Mouse (Mus musculus) olfactory bulb, adult 2 months (tissue): Measurements from ENCODE around the gene Cst9. TPM values are rescaled to one million over a fixed set of nuclear protein-coding genes. Genes with fewer than 3 reads are reported as not detected.

Experiments used
- H3K27ac ChIP-seq: fragments of 200-500 bp; 2 replicates; pipeline ENCODE4 v1.5.1; 2012; ENCODE audit warnings: low read depth, low read length; ENCODE audit not compliant: insufficient read depth
- H3K4me1 ChIP-seq: fragments of 200-500 bp; 2 replicates; pipeline ENCODE4 v1.6.1; 2012; ENCODE audit warnings: low read length; ENCODE audit not compliant: control insufficient read depth, insufficient read depth
- H3K4me3 ChIP-seq: fragments of 200-500 bp; 2 replicates; pipeline ENCODE4 v1.5.1; 2012; ENCODE audit warnings: mild to moderate bottlenecking, low read depth, low read length, moderate library complexity; ENCODE audit not compliant: insufficient read depth
- CTCF ChIP-seq: fragments of 200-500 bp; IDR thresholded peaks from 2 replicates; pipeline ENCODE4 v1.5.1; 2012; ENCODE audit warnings: low read depth, mild to moderate bottlenecking, low read length, moderate library complexity; ENCODE audit not compliant: insufficient read depth
- POLR2A ChIP-seq: fragments of 200-500 bp; IDR thresholded peaks from 2 replicates; pipeline ENCODE4 v1.6.1; 2012; ENCODE audit warnings: mild to moderate bottlenecking, low read depth, low read length, moderate library complexity; ENCODE audit not compliant: insufficient read depth
- WGBS: fragments of 180-500 bp; shearing (Covaris S2); methylation state at CpG from one replicate; pipeline ENCODE4 v1.1.7; 2018; 5-methylcytosine and 5-hydroxymethylcytosine counted together
- polyA plus RNA-seq: library from polyadenylated mRNA; stranded (reverse); fragments of >200 nt; gene quantifications from 2 replicates; pipeline ENCODE4 v1.2.4, GENCODE M21; 2012; ENCODE audit warnings: low replicate concordance; ENCODE audit not compliant: missing spikeins, insufficient read depth, insufficient read length

Cst9 gene
- polyA plus RNA-seq, 1 experiment = not detected

- Histone ChIP-seq H3K4me3 (no peak overlapping the region), H3K27ac (no peak overlapping the region), H3K4me1 (no peaks in the 10 kb centered on the region)
- WGBS = 25% methylated on average over 8 of the region's 8 CpGs
- TF ChIP-seq POLR2A = no peak
- TF ChIP-seq CTCF = no peak
Observed at GRCm38 (mm10) chr2:148851116-148851906, 16.4 kb downstream of the Cst9 start.

GRCm38 (mm10) chr2:148856630-148857400 is 21.9 kb downstream of the Cst9 start:
- Histone ChIP-seq H3K27ac (no peak overlapping the region), H3K4me3 (no peak overlapping the region), H3K4me1 (no peaks in the 10 kb centered on the region)
- TF ChIP-seq POLR2A (no peak), CTCF (no peak)
- 66% methylated on average over 8 of the region's 8 CpGs for WGBS

- Histone ChIP-seq H3K4me1 (no peaks in the 10 kb centered on the region), H3K27ac (no peak overlapping the region), H3K4me3 (no peak overlapping the region)
- TF ChIP-seq POLR2A (no peak), CTCF (no peak)
- 29% methylated on average over 4 of the region's 4 CpGs for WGBS
Observed at GRCm38 (mm10) chr2:148857506-148857905, 22.6 kb downstream of the Cst9 start.

DNA sequence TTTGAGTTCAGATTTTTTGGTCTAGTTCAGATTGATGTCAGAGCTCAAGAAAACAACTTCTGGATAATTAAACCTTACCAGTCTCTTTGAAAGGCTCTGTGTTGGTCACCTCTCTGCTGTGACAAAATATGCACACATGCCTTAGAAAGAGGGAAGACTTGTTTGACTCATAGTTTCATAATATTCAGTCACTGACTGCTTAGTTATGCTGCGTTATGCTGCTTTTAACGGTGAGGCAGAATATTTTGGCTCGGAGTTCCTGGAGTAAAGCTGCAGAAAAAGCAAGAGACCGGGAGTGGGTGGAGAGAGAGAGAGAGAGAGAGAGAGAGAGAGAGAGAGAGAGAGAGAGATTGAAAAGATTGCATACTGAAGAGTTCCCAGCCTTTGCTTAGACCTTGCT is 26.0 kb downstream of the Cst9 start:
- H3K4me1 ChIP-seq = peaks cover 3% of the 10 kb centered on the region; the same call in 1 of the 2 replicates
- 27% methylated on average over 4 of the region's 4 CpGs for WGBS
- no peak overlapping the region for H3K4me3 ChIP-seq
- H3K27ac ChIP-seq = peak overlapping the region; percentile 20; the same call in 1 of the 2 replicates
- no peak for TF ChIP-seq POLR2A
- no peak for TF ChIP-seq CTCF

DNA sequence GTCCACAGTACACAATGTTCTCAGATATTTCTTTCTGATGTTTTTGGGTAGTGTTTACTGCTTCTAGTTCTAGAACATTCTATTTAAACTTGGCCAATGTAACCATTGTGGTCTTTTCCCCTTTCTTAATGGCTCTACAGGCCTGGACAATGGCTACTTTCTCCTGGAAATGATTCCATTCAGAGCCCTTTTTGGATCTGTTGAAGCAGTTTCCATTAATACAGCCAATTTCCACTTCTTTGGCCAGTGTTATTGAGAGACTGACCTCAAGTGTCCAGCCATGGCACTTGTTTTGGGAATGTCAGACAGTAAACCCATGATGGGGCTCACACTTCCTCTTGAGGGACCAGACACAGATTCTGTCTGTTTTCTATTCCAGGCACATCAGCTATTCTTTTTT is 26.7 kb downstream of the Cst9 start:
- Histone ChIP-seq H3K27ac (no peak overlapping the region), H3K4me3 (no peak overlapping the region), H3K4me1 (peaks cover 3% of the 10 kb centered on the region; the same call in 1 of the 2 replicates)
- no peak for TF ChIP-seq CTCF
- no peak for TF ChIP-seq POLR2A

DNA sequence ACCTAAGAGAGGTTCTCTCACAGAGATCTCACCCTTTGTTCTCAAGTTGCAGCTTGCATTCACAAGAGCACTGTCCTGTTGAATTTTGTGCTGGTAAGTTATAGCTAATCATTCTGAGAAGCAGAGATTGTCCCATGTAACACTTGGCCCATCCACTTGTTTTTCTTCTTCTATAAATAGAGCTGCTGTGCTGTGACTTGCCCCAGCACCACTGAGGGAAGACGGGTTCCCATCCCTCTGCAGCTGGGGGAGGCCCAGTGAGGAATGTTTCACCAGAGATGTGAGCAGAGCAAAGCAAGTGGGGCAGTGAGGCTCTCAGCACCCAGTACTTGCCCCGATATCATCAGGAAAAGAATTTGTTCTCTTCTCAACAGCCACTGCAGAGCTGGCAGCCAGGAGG is 30.0 kb downstream of the Cst9 start, which contains the start of gene 9230104L09Rik:
9230104L09Rik (minus strand) TSS at position 73 of the 400 bp plus-strand sequence.
- Histone ChIP-seq H3K4me1 (peaks cover 3% of the 10 kb centered on the region; the same call in 1 of the 2 replicates), H3K4me3 (no peak within 1 kb of the TSS), H3K27ac (no peak within 1 kb of the TSS)
- WGBS = 47% methylated on average over 2 of the region's 2 CpGs
- TF ChIP-seq POLR2A (no peak), CTCF (no peak)

GRCm38 (mm10) chr2:148868959-148869358 is 34.0 kb downstream of the Cst9 start:
- Histone ChIP-seq H3K4me1 (peaks cover 7% of the 10 kb centered on the region; the same call in 1 of the 2 replicates), H3K4me3 (no peak overlapping the region), H3K27ac (no peak overlapping the region)
- TF ChIP-seq CTCF = no peak
- TF ChIP-seq POLR2A = no peak
- 65% methylated on average over 1 of the region's 1 CpGs for WGBS

DNA sequence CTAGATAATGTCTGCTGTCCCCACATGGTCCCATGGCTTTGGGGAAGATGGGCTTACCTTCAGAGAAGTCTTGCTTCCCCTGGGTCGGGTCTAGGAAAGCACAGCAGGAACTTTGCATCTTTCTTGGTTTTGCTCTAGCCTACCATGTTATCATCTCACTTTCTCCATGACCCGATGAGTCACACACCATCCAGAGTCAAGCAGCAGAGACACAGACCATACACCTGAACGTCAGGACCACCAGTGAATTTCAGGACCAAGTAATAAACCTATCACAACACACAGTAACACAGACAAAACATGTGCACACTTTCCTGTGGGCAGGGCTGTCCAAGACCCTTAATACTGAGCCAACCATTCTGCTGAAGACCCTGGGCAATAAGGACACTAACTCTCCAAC is 35.6 kb downstream of the Cst9 start:
- Histone ChIP-seq H3K4me3 (no peak overlapping the region), H3K4me1 (peaks cover 7% of the 10 kb centered on the region; the same call in 1 of the 2 replicates), H3K27ac (no peak overlapping the region)
- TF ChIP-seq CTCF = no peak
- TF ChIP-seq POLR2A = no peak
- 80% methylated on average over 3 of the region's 3 CpGs for whole genome bisulfite sequencing

GRCm38 (mm10) chr2:148872860-148873259 is 37.9 kb downstream of the Cst9 start:
- WGBS = 45% methylated on average over 4 of the region's 4 CpGs
- TF ChIP-seq CTCF (no peak), POLR2A (no peak)
- H3K4me1 ChIP-seq = peaks cover 7% of the 10 kb centered on the region; the same call in 1 of the 2 replicates
- peak overlapping the region; percentile 29 for H3K4me3 ChIP-seq
- H3K27ac ChIP-seq = peak overlapping the region; percentile 84
